Mouse (Mus musculus): Measurements from ENCODE around the gene Them7. TPM values are rescaled to one million over a fixed set of nuclear protein-coding genes. Genes with fewer than 3 reads are reported as not detected.
A peak's percentile ranks its signal among the peaks of the same experiment; 100 is the strongest.

Gene Them7
- total and polyA plus RNA-seq, 3 experiments, result not detected

DNA sequence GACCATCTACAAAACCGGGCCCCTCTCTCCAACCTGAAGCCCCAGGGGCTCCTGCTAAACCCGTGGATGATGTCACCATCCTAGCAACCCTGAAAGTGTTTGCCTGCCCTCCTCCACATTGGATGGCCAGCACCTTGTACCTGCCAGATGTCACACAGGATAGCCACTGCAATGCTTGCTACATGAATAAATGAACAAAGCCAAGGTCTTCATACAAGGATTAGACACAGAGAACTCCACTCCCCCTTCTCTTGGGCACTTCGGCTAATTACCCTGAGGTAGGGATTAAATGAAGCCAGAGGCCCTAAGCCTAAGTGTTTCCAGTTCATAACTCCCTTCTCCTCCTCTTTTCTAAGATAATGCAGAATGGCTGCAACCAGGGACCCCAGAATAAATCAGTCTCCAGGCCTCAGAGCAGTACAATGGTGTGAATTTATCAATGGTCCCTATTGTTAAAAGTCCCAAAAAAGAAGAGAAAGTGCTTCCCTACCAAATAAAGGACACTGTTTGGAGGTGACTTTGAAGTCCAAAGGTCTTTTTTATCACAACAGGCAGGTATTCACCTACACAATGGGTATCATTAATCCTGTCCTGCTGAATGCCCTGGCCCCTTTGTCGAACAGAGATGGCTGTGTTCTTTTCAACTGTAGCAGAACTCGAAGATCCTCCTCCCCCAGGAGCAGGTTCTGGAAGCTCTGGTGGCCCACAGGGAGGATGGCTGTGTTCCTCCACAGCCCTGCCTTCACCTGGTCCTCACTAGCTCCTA is 173.5 kb downstream of the Them7 start:
- H3K27ac ChIP-seq (ENCODE audit: control insufficient read depth, low read depth, low read length), result peak overlapping the region; percentile 14; the same call in 1 of the 2 replicates
- peak; percentile 26 for DNase-seq (ENCODE audit: low read depth, low spot score)
- no peaks in the 10 kb centered on the region for H3K9me3 ChIP-seq (replicated peaks; ENCODE audit: insufficient read depth, low read length)
- peaks cover 5 to 14% of the 10 kb centered on the region in 2 experiments for H3K36me3 ChIP-seq (ENCODE audit: control insufficient read depth in 1 of 2, insufficient read depth in 2 of 2, low read length in 2 of 2)
- H3K79me2 ChIP-seq (ENCODE audit: control insufficient read depth, insufficient read depth, low read length, poor library complexity), result peaks cover 28% of the 10 kb centered on the region
- no peak for TF ChIP-seq ELF1 (IDR thresholded peaks at IDR 0.05; ENCODE audit: low read depth, low read length)
- TF ChIP-seq ZKSCAN1 (IDR thresholded peaks at IDR 0.05; ENCODE audit: low read depth, low read length), result no peak
- TF ChIP-seq TBP (IDR thresholded peaks at IDR 0.05; ENCODE audit: low read depth, low read length), result no peak
- TF ChIP-seq GABPA (IDR thresholded peaks at IDR 0.05; ENCODE audit: low read depth, low read length), result no peak
- no peak for TF ChIP-seq NELFE (IDR thresholded peaks at IDR 0.05; ENCODE audit: low read depth, low read length)
- H3K4me3 ChIP-seq (ENCODE audit: control insufficient read depth in 1 of 2, insufficient read depth in 1 of 2, low read depth in 2 of 2, low read length in 2 of 2), result peak overlapping the region; percentile 71 to 78
- peak overlapping the region; percentile 81 for H3K9ac ChIP-seq (ENCODE audit: control insufficient read depth, low read depth, low read length, poor library complexity, severe bottlenecking)
- H3K27me3 ChIP-seq (ENCODE audit: control insufficient read depth in 1 of 2, insufficient read depth in 2 of 2, low read length in 2 of 2), result no peaks in the 10 kb centered on the region; a peak in 1 of 4 replicates
- H3K4me1 ChIP-seq (ENCODE audit: control insufficient read depth in 1 of 2, insufficient read depth in 2 of 2, low read length in 2 of 2), result peaks cover 3 to 24% of the 10 kb centered on the region in 2 experiments; a peak in 3 of 4 replicates

- H3K9ac ChIP-seq (ENCODE audit: control insufficient read depth, low read depth, low read length, poor library complexity, severe bottlenecking), result peak overlapping the region; percentile 81
- H3K27me3 ChIP-seq (ENCODE audit: control insufficient read depth in 1 of 2, insufficient read depth in 2 of 2, low read length in 2 of 2), result no peaks in the 10 kb centered on the region; a peak in 1 of 4 replicates
- peaks cover 28% of the 10 kb centered on the region for H3K79me2 ChIP-seq (ENCODE audit: control insufficient read depth, insufficient read depth, low read length, poor library complexity)
- H3K27ac ChIP-seq (ENCODE audit: control insufficient read depth, low read depth, low read length), result peak overlapping the region; percentile 91
- no peak for TF ChIP-seq TCF12 (IDR thresholded peaks at IDR 0.05; ENCODE audit: low read depth, low read length)
- no peak for TF ChIP-seq NRF1 (IDR thresholded peaks at IDR 0.05; ENCODE audit: insufficient read depth, low read depth, low read length, poor library complexity, severe bottlenecking)
- no peak for TF ChIP-seq GABPA (IDR thresholded peaks at IDR 0.05; ENCODE audit: low read depth, low read length)
- TF ChIP-seq ETS1 (IDR thresholded peaks at IDR 0.05; ENCODE audit: low read depth, low read length), result no peak
- no peak for TF ChIP-seq CTCF (IDR thresholded peaks at IDR 0.05 in 2 of 3, conservative IDR thresholded peaks at IDR 0.05 in 1 of 3; ENCODE audit: control insufficient read depth in 1 of 3, insufficient read depth in 1 of 3, low read depth in 2 of 3, low read length in 3 of 3, poor library complexity in 1 of 3, severe bottlenecking in 1 of 3)
- TF ChIP-seq UBTF (IDR thresholded peaks at IDR 0.05; ENCODE audit: borderline replicate concordance, insufficient read depth, low read depth, low read length), result peak; percentile 55; the same call in 1 of the 2 replicates
- TF ChIP-seq CHD1 (IDR thresholded peaks at IDR 0.05; ENCODE audit: low read depth, low read length), result no peak
- no peak; the same call in 1 of the 2 replicates for TF ChIP-seq HCFC1 (IDR thresholded peaks at IDR 0.05; ENCODE audit: low read depth, low read length)
- no peak for TF ChIP-seq USF2 (IDR thresholded peaks at IDR 0.05; ENCODE audit: borderline replicate concordance in 1 of 2, insufficient read depth in 1 of 2, low read depth in 1 of 2, low read length in 2 of 2)
- no peak for TF ChIP-seq RAD21 (IDR thresholded peaks at IDR 0.05; ENCODE audit: low read depth, low read length)
- TF ChIP-seq MYB (IDR thresholded peaks at IDR 0.05; ENCODE audit: low read depth, low read length), result no peak
- TF ChIP-seq MEF2A (IDR thresholded peaks at IDR 0.05; ENCODE audit: extremely low read depth, insufficient replicate concordance, low read depth, low read length, poor library complexity, severe bottlenecking), result no peak
- TF ChIP-seq SIN3A (IDR thresholded peaks at IDR 0.05; ENCODE audit: low read length), result peak; percentile 6
- TF ChIP-seq POLR2AphosphoS5 (IDR thresholded peaks at IDR 0.05; ENCODE audit: borderline replicate concordance, low read depth, low read length), result no peak
- no peak for TF ChIP-seq JUND (IDR thresholded peaks at IDR 0.05; ENCODE audit: low read depth, low read length)
- H3K9me3 ChIP-seq (replicated peaks; ENCODE audit: insufficient read depth, low read length), result no peaks in the 10 kb centered on the region
- peak; percentile 72 for DNase-seq (ENCODE audit: low read depth, low spot score)
- H3K4me1 ChIP-seq (ENCODE audit: control insufficient read depth in 1 of 2, insufficient read depth in 2 of 2, low read length in 2 of 2), result peaks cover 3 to 24% of the 10 kb centered on the region in 2 experiments; a peak in 3 of 4 replicates
- H3K36me3 ChIP-seq (ENCODE audit: control insufficient read depth in 1 of 2, insufficient read depth in 2 of 2, low read length in 2 of 2), result peaks cover 2 to 14% of the 10 kb centered on the region in 2 experiments; a peak in 3 of 4 replicates
- peak overlapping the region; percentile 71 to 78 for H3K4me3 ChIP-seq (ENCODE audit: control insufficient read depth in 1 of 2, insufficient read depth in 1 of 2, low read depth in 2 of 2, low read length in 2 of 2)
Measured at GRCm38 (mm10) chr2:105398636-105399084, 174.5 kb downstream of the Them7 start.
